Mouse (Mus musculus) layer of hippocampus, adult 2 months (tissue): ENCODE measurements around the gene Thoc7. TPM values are rescaled to one million over a fixed set of nuclear protein-coding genes. Genes with fewer than 3 reads are reported as not detected.
A peak's percentile ranks its signal among the peaks of the same experiment; 100 is the strongest.
"Not testable (repeated sequence)": the region's sequence is repeated elsewhere in the genome, so short reads cannot be mapped to it uniquely, and the experiment has no call there.

ENCODE experiments used
- DNase-seq, 2 experiments: peaks; one replicate each; pipeline ENCODE4 v3.0.0; 2022; ENCODE audit warnings: low spot score in 2 of 2
- H3K27ac ChIP-seq: fragments of 200-600 bp; 2 replicates; pipeline ENCODE4 v1.8.1; 2022
- H3K4me3 ChIP-seq: fragments of 200-600 bp; 2 replicates; pipeline ENCODE4 v1.8.1; 2022; ENCODE audit warnings: mild to moderate bottlenecking
- CTCF ChIP-seq: fragments of 200-600 bp; conservative IDR thresholded peaks from 2 replicates; pipeline ENCODE4 v1.8.1; 2022; ENCODE audit warnings: antibody characterized with exemption, mild to moderate bottlenecking, moderate library complexity
- total RNA-seq, 2 experiments: library from RNA; stranded (reverse); gene quantifications; 2 replicates each; pipeline ENCODE4 v1.2.3; 2021

Thoc7 gene
- total RNA-seq, 2 experiments from 2014 or later, result 92.5 to 96.8 TPM

DNA sequence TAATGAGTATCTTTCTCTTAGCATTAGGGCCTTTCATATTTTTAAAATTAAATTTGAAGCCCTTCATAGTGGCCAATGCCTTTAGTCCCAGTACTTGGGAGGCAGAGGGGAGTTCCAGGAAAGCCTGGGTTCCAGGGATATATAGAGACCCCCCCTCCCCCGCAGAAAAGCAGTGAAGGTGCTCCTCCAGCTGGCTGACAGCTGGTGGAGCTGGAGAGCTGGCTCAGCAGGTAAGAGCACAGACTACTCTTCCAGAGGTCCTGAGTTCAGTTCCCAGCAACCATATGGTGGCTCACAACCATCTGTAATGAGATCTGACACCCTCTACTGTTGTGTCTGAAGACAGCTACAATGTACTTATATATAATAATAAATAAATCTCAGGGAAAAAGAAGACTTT lies 6.0 kb upstream of the Thoc7 start:
- Histone ChIP-seq H3K4me3 (no peak overlapping the region), H3K27ac (no peak overlapping the region)
- DNase-seq, result no peak
- peak; percentile 29; the same call in 1 of the 2 replicates for TF ChIP-seq CTCF

DNA sequence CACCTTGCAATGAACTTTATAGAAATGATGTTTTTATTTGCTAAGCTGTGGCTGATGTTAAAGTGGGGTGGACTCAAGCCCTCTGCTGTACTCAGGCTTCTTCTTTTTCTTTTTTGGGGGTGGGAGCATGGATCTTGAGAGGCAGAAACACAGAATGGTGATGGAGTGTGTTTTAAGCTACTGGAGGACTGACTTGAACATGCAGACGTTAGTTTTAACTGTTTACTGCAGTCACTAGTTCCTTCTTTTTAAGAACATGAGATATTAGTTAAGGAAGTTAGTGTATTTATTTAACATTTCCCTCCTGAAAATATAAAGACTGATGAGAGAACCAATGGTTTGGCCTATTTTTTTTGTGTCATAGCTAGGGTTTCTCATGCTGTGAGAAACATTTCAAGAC lies 1.9 kb upstream of the Thoc7 start:
- DNase-seq, result no peak
- TF ChIP-seq CTCF, result no peak
- H3K27ac ChIP-seq, result no peak overlapping the region
- no peak overlapping the region for H3K4me3 ChIP-seq

DNA sequence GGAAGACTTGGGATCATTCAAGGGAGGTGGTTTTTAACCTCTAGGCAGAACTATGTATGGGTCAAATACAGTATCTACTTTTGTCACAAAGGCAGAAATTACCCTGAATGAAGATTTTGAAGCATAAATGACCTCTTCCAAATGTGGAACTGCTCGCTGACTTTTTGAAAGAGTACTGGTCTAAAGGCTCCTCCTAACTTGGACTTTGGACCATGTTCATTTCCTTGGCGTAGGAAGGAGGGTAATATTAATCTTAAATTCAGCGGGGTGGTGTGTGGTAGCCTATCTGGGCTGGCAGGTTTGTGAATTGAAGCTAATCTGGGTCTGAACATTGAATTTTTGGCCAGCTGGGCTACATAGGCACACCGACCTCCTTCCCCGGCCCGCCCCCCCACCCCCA lies 824 bp upstream of the Thoc7 start:
- no peak for DNase-seq
- no peak for TF ChIP-seq CTCF
- Histone ChIP-seq H3K4me3 (no peak overlapping the region), H3K27ac (no peak overlapping the region)

DNA sequence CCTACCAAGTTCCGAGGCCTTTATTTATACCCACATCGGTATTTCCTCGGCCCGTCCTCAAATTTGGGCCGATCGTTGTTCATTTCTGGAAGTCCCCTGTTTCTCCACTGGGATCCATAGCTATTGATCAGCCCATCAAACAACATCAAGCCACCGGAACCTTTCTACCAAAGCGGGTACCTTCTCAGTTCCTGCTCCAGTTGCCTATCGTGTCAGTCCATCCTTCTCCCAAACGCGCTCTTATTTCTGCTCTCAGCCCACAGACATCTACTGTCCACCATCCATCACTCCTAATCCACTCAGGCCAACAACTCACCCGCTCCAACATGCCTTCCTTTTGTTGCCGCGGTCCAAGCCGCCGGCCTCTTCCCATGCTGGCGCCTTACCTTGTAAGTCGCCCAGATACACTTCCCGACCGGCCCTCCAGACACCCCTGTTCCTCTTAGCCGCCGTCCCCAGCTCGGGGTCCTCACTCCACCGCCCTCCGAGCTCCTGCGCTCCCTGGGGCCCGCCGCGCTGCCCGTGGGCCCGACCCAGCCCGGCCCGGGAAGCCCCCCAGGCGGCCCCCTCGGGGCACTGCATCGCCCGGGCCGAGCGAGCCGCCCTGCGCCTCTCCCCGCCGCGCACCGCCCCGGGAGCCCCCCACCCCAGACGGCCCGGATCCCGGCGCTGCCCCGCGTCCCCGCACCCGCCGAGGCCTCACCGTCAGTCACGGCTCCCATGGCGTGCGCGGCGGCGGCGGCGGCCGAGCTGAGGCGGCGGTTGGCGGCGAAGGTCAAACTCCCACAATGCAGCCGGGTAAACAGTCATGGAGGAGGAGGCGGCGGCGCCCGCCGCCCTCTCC lies 948 bp downstream of the Thoc7 start:
- TF ChIP-seq CTCF, result peak; percentile 29; the same call in 1 of the 2 replicates
- peak overlapping the region; percentile 90 for H3K27ac ChIP-seq
- peak; percentile 61 to 62 for DNase-seq
- H3K4me3 ChIP-seq, result peak overlapping the region; percentile 83

DNA sequence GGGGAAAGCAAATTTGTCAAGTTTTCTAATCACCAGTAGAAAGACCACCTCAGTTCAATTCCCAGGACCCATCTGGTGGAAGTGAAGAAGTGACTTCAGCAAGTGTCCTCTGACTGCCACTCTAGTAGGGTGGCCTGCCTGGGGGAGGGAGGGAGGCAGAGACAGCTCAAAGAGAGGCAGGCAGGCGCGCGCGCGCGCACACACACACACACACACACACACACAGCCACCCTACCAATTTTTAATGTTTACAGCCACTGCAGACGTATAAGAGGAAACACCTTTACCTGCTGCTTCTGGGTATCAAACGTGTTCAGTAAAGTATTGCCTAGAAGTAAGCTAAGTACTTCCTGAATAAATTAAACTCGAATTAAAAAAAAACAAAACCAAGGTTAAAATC lies 1.6 kb downstream of the Thoc7 start:
- peak overlapping the region; percentile 90 for H3K27ac ChIP-seq
- peak in 1 of 2 experiments; percentile 12 for DNase-seq
- TF ChIP-seq CTCF, result no peak
- H3K4me3 ChIP-seq, result peak overlapping the region; percentile 83

DNA sequence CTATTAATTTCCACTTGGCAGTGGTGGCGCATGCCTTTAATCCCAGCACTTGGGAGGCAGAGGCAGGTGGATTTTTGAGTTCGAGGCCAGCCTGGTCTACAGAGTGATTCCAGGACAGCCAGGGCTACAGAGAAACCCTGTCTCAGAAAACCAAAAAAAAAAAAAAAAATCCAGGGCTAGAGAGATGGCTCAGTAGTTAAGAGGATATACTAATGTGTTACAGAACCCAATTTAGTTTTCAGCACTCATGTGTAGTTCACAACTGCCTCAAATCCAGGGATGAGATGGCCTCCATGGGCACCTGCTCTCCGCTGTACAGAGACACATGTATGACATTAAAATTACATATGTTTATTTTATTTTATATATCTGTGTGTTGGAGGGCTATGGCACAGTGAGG lies 9.5 kb downstream of the Thoc7 start:
- H3K27ac ChIP-seq, H3K4me3 ChIP-seq, DNase-seq: not testable (repeated sequence)

DNA sequence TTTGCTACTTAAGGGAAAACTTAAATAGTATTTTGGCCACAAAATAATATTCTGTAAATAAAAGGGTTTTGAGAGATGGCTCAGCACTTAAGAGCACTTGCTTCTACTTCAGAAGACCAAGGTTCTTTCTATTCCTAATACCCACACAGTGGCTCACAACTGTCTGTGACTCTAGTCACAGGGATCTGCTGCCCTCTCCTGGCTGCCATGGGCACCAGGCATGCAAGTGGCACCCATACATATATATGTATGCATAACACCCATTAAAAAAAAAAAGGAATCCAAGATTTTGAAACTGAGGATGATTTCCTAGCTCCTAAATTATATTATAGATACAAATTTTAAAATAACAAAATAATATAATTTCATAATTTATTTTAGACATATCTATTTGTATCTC lies 11.3 kb downstream of the Thoc7 start:
- no peak overlapping the region for H3K4me3 ChIP-seq
- no peak overlapping the region for H3K27ac ChIP-seq
- peak in 1 of 2 experiments; percentile 14 for DNase-seq
- TF ChIP-seq CTCF, result peak; percentile 79

DNA sequence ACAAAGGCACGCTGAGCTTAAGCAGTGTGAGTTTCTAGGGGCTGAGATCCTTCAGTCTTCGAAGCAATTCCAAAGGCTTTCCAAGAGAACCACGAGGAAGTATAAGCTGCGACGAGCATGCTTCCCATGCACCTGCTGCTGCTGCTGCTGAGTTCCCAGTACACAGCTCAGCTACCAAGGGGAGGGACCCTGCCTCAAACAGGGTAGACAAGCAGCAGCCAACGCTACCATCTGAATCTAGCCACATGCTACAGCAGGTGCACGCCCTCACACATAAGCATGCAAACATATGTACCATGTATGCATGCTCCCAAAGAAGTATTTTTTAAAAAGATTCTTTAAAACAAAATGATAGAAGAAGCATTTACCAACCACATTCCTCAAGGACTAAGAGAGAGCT lies 13.3 kb downstream of the Thoc7 start:
- Histone ChIP-seq H3K27ac (no peak overlapping the region), H3K4me3 (no peak overlapping the region)
- TF ChIP-seq CTCF, result no peak
- no peak for DNase-seq

DNA sequence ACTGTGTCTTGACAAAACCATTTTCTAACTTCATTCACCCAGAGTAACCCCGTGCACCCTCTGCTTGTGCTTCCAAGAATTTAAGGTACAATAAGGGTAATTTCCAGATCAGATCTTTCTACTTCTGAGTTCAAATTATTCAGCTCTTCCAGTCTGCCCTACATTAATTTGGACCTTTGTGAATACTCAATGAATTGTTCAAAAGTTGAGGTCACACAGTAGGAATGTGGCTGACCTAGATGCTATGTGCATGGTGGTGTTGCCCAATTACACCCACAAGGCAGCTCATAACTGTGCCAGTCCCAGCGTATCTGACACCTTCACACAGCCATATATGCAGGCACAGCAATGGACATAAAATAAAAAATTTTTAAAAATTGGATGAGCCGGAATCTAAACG lies 17.0 kb downstream of the Thoc7 start:
- DNase-seq, result no peak
- H3K4me3 ChIP-seq, result no peak overlapping the region
- no peak for TF ChIP-seq CTCF
- H3K27ac ChIP-seq, result no peak overlapping the region

DNA sequence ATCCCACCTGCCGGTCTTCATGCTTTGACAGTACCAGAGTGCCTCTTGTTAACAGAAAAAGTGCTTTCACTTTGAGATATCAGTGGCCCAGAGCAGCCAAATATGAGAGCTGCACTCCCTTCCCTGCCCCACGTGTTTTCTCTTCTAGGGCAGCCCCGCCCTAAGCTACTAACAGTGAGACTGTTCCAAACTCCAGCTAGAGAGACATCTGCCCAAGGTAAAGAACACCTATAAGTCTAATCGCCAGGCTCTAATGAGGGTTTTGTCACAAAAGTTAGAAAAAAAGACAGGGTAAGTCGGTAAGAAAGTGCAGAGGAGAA lies 27.6 kb downstream of the Thoc7 start:
- H3K27ac ChIP-seq, result no peak overlapping the region
- no peak overlapping the region for H3K4me3 ChIP-seq
- TF ChIP-seq CTCF, result no peak
- DNase-seq, result no peak

DNA sequence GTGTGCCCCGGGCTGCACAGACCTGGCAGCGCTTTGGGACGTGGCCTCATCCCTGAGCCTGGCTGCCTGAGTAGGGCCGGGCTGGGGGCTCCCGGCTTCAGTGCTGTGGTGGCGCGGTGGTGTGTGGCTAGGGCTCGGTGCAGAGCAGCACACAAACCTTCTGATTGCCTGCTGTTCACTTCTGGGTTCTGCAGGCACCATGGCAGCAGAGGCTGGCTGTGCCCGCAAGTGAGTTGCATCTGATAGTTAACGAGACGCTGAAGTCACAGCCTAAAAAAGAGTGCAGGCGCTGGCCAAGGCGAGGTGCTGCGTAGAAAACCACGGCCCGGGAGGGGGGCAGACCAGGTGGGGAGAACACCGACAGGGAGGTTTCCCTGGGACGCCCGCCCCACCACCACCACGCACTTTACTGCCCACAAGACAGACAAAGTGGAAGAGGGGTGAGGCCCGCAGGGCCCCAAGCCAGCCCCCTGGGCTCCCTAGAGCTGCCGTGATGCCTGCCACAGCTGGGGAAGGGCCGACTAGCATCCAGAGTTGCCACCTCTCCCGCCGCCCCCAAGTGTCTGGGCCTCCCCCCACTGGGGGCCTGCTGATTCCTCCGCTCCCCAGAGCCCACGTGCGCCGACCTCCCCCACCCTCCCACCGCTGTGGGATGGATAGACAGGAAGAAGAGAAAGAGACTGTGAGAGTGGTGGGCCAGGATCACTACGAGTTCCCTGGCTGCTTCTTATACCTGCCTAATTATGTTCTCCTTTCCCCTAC lies 28.2 kb downstream of the Thoc7 start:
- no peak overlapping the region for H3K27ac ChIP-seq
- H3K4me3 ChIP-seq, result no peak overlapping the region
- no peak for DNase-seq
- no peak for TF ChIP-seq CTCF

DNA sequence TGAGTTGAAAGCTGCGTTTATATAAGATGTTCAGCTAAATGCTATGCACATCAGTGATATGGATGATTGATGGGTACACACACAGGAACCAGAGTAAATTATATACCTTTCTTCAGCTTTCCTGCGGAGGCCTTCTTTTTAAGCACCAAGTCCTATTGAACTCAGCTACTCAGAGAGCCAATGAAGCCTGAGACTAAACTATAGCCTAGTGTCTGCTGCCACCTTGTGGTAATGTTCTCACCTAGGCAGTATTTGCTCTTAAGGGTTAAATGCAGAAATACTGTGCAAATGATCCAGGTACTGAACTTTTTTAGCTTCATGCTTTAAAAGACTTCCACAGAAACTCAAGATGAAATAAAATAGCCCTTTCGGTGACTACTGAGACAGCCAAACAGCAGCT lies 44.0 kb downstream of the Thoc7 start:
- peak; percentile 94 for TF ChIP-seq CTCF
- DNase-seq, result peak; percentile 78 to 79
- H3K27ac ChIP-seq, result no peak overlapping the region
- no peak overlapping the region for H3K4me3 ChIP-seq

DNA sequence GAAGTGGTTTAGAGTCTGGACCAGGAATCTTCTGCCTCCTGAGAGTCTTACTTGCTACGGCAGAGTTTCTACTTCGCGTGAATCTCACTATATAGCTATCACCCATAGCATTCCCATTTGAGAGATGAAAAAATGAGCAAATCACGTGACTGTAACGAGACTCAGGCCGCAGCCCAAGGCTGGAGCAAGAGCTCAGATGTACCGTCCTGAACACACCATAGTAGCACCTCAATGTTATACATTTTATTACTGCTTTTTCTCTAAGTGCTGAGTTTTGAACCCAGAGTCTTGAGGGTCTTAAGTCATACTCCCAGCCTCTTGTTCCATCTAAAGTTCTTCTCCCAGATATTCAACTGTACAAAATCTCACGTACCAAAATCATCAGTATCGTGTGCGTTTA lies 44.4 kb downstream of the Thoc7 start:
- TF ChIP-seq CTCF, result no peak
- no peak overlapping the region for H3K4me3 ChIP-seq
- DNase-seq, result no peak
- no peak overlapping the region for H3K27ac ChIP-seq

DNA sequence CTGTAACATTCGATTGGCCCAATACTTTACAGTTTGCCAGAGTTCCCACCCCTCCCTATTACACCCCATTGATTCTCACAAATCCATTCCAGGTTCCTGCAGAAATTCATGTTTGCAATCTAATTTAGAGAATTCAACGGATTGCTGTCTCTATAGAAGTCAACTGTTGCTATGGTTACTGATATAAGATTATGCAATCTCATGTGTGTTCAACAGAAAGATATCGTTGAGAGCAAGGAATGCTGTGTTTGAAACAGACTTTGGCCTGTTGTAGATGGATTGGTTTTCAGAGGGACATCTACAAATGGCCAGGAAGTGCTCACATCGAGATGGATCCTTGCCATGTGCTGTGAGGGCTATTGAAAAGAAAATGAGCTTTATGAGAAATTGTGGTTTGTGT lies 46.4 kb downstream of the Thoc7 start:
- TF ChIP-seq CTCF, result no peak
- no peak for DNase-seq
- Histone ChIP-seq H3K27ac (no peak overlapping the region), H3K4me3 (no peak overlapping the region)
